Mouse (Mus musculus) heart, postnatal 0 days (tissue): ENCODE measurements around the gene Ephx3.

Experiments
- CTCF ChIP-seq: IDR thresholded peaks from 2 replicates; pipeline ENCODE4 v1.5.1; 2016; ENCODE audit warnings: antibody characterized with exemption, control low read depth, low read depth
- EP300 ChIP-seq: IDR thresholded peaks from 2 replicates; pipeline ENCODE4 v1.6.1; 2016; ENCODE audit warnings: antibody characterized with exemption, low read depth

DNA sequence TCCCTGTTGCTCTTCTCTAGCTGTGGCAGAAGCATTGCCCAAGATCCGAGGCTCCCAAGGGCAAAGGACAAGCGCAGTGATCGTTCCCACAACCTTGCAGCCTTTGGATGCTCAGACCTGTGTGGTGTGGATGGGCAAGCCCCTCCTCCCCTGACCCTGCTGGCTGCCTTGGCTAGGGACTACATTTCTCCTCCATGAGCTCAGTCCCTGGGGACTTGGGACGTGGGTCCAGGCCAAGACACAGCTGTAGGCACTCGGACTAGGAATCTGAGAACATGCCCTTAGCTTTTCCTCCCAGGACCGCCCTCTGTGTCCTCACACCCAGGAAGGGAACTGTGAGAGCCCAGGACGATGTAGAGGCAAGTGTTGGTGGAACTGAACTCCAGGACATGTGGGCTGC is 16.2 kb downstream of the Ephx3 start:
- TF ChIP-seq CTCF (no peak), EP300 (no peak)
